Mouse (Mus musculus) kidney, postnatal 0 days (tissue): Measurements from ENCODE around the gene Cd96. TPM values are rescaled to one million over a fixed set of nuclear protein-coding genes. Genes with fewer than 3 reads are reported as not detected.

Experiments used
- ATAC-seq: fragments of 200-750 bp; cut with Nextera tagmentation; replicated peaks from 2 replicates; pipeline ENCODE4 v1.8.0; 2017; ENCODE audit warnings: low read depth, moderate number of reproducible peaks, moderate TSS enrichment, moderate library complexity; ENCODE audit not compliant: low FRiP score
- DNase-seq: peaks from one replicate; pipeline ENCODE4 v3.0.0-alpha.2; 2016; ENCODE audit warnings: low spot score
- H3K27ac ChIP-seq: fragments of 300-500 bp; sonication (generic); 2 replicates; pipeline ENCODE4 v1.5.1; 2014; ENCODE audit warnings: mild to moderate bottlenecking
- H3K27me3 ChIP-seq: fragments of 300-500 bp; sonication (generic); 2 replicates; pipeline ENCODE4 v1.6.1; 2014; ENCODE audit warnings: low read length, mixed read lengths; ENCODE audit not compliant: insufficient read depth
- H3K36me3 ChIP-seq: fragments of 300-500 bp; sonication (generic); 2 replicates; pipeline ENCODE4 v1.6.1; 2014; ENCODE audit warnings: low read length, mixed read lengths; ENCODE audit not compliant: insufficient read depth
- H3K4me1 ChIP-seq: fragments of 300-500 bp; sonication (generic); replicated peaks from 2 replicates; pipeline ENCODE4 v1.6.1; 2014; ENCODE audit warnings: antibody characterized with exemption, low read length, mixed read lengths; ENCODE audit not compliant: insufficient read depth
- H3K4me2 ChIP-seq: fragments of 300-500 bp; sonication (generic); 2 replicates; pipeline ENCODE4 v1.6.1; 2014; ENCODE audit warnings: mild to moderate bottlenecking, low read length, moderate library complexity, mixed read lengths
- H3K4me3 ChIP-seq: fragments of 300-500 bp; sonication (generic); replicated peaks from 2 replicates; pipeline ENCODE4 v1.5.1; 2014; ENCODE audit warnings: low read depth, low read length
- H3K9ac ChIP-seq: fragments of 300-500 bp; sonication (generic); 2 replicates; pipeline ENCODE4 v1.6.1; 2014; ENCODE audit warnings: low read depth, low read length
- H3K9me3 ChIP-seq: fragments of 300-500 bp; sonication (generic); replicated peaks from 2 replicates; pipeline ENCODE4 v1.6.1; 2016; ENCODE audit warnings: low read length, inconsistent platforms, mixed read lengths
- CTCF ChIP-seq: IDR thresholded peaks from 2 replicates; pipeline ENCODE4 v1.5.1; 2016; ENCODE audit warnings: antibody characterized with exemption, low read depth, mild to moderate bottlenecking, moderate library complexity
- WGBS: fragments of 180-500 bp; shearing (Covaris S2); extraction: QIAGEN DNeasy Blood & Tissue Kit; methylation state at CpG from one replicate; pipeline ENCODE4 v1.1.7; 2014; 5-methylcytosine and 5-hydroxymethylcytosine counted together
- polyA plus RNA-seq: library from polyadenylated mRNA; unstranded; fragments of >200 nt; fragmentation: Nextera tagmentation; extraction: Ambion mirVana; gene quantifications from 2 replicates; pipeline ENCODE4 v1.2.1, GENCODE M21; 2015

Cd96 gene
- polyA plus RNA-seq, 1 experiment from 2014 or later: not detected

DNA sequence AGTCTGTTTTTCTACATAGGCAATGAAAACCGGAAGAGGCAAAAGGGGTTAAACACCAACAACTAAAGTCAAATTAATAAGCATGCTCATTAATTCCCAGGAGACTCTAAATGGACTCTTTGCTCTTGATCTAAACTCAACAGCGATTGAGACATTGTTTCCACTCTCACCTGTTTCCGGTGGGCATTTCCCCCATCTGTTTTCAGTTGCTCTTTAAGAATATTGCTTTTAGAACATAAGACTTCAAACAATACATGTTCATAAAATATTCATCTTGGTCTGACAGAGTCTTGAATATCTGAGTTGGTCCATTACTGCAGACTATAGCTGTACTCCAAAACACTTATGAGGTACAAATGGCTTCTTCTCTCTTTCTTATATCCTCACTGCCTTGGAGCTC, 119.1 kb downstream of the Cd96 start:
- TF ChIP-seq CTCF: no peak
- Histone ChIP-seq H3K27me3 (no peaks in the 10 kb centered on the region), H3K27ac (no peak overlapping the region), H3K36me3 (no peaks in the 10 kb centered on the region), H3K4me1 (no peaks in the 10 kb centered on the region), H3K9me3 (no peaks in the 10 kb centered on the region), H3K4me3 (no peak overlapping the region), H3K4me2 (no peak overlapping the region), H3K9ac (no peak overlapping the region)
- DNase-seq: no peak
- 86% methylated on average over 3 of the region's 3 CpGs for WGBS
- ATAC-seq: no peak

GRCm38 (mm10) chr16:45999374-46000191, 120.5 kb downstream of the Cd96 start:
- 47% methylated on average over 10 of the region's 10 CpGs for WGBS
- DNase-seq (no peak), ATAC-seq (no peak)
- Histone ChIP-seq H3K27ac (no peak overlapping the region), H3K36me3 (no peaks in the 10 kb centered on the region), H3K4me3 (no peak overlapping the region), H3K9me3 (no peaks in the 10 kb centered on the region), H3K9ac (no peak overlapping the region), H3K4me2 (no peak overlapping the region), H3K27me3 (no peaks in the 10 kb centered on the region), H3K4me1 (no peaks in the 10 kb centered on the region)
- no peak for TF ChIP-seq CTCF

GRCm38 (mm10) chr16:45998231-45998630, 121.8 kb downstream of the Cd96 start:
- H3K27me3 ChIP-seq: no peaks in the 10 kb centered on the region
- no peak overlapping the region for H3K4me3 ChIP-seq
- H3K4me2 ChIP-seq: no peak overlapping the region
- no peak for DNase-seq
- WGBS: 74% methylated on average over 7 of the region's 7 CpGs
- no peak overlapping the region for H3K9ac ChIP-seq
- no peak overlapping the region for H3K27ac ChIP-seq
- TF ChIP-seq CTCF: no peak
- H3K36me3 ChIP-seq: no peaks in the 10 kb centered on the region
- ATAC-seq: no peak
- no peaks in the 10 kb centered on the region for H3K4me1 ChIP-seq
- H3K9me3 ChIP-seq: no peaks in the 10 kb centered on the region

GRCm38 (mm10) chr16:45990901-45991676, 129.0 kb downstream of the Cd96 start:
- DNase-seq (peak; percentile 48), ATAC-seq (no peak)
- Histone ChIP-seq H3K9me3 (no peaks in the 10 kb centered on the region), H3K9ac (no peak overlapping the region), H3K27ac (no peak overlapping the region), H3K4me3 (no peak overlapping the region), H3K4me1 (no peaks in the 10 kb centered on the region), H3K4me2 (no peak overlapping the region), H3K36me3 (no peaks in the 10 kb centered on the region), H3K27me3 (no peaks in the 10 kb centered on the region)
- TF ChIP-seq CTCF: peak; percentile 51; the same call in 1 of the 2 replicates
- WGBS: 49% methylated on average over 10 of the region's 10 CpGs

DNA sequence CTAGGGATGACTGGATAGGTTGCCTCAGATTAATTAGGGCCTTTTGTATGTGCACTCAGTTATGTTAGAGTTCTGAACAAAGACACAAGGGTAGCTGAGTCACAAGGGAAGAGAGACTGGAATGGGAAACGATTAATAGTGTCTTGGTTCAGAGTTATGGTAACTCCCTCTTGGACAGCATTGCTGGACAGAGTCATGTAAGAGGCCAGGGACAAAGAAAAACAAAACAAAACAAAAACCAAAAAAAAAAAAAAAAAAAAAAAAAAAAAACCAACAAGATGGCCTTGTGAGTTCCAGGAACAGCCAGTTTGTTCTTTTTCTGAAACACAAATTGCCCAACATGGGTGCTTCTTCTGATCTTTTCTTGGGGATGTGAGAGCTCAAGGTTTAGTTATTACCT, 133.8 kb downstream of the Cd96 start:
- WGBS: 63% methylated on average over 1 of the region's 1 CpGs
- TF ChIP-seq CTCF: no peak

More for the DNA sequence above, 133.8 kb downstream of the Cd96 start:
- Histone ChIP-seq H3K4me1 (no peaks in the 10 kb centered on the region), H3K9ac (no peak overlapping the region), H3K27me3 (no peaks in the 10 kb centered on the region), H3K4me3 (no peak overlapping the region), H3K4me2 (no peak overlapping the region), H3K36me3 (no peaks in the 10 kb centered on the region), H3K9me3 (no peaks in the 10 kb centered on the region), H3K27ac (no peak overlapping the region)
- no peak for ATAC-seq
- DNase-seq: no peak

Other genes with a start within 250 kb of the Cd96 start
- 74.2 and 84.0 TPM in 2 replicates for gene Phldb2, start 166.7 kb downstream of the Cd96 start, polyA plus RNA-seq
- gene Plcxd2, start 110.0 kb downstream of the Cd96 start, polyA plus RNA-seq: 0.93 and 1.0 TPM in 2 replicates
- 3.5 and 4.1 TPM in 2 replicates for gene Gm4737, start 34.8 kb upstream of the Cd96 start, polyA plus RNA-seq